Mouse (Mus musculus) midbrain, embryonic 16.5 days (tissue): Measurements from ENCODE around the gene Ahdc1. TPM values are rescaled to one million over a fixed set of nuclear protein-coding genes. Genes with fewer than 3 reads are reported as not detected.
A peak's percentile ranks its signal among the peaks of the same experiment; 100 is the strongest.

Experiments used
- ATAC-seq: fragments of 200-750 bp; cut with Nextera tagmentation; 2 replicates; pipeline ENCODE4 v1.8.0; 2017; ENCODE audit warnings: moderate TSS enrichment
- H3K27ac ChIP-seq: fragments of 300-500 bp; sonication (generic); 2 replicates; pipeline ENCODE4 v1.5.1; 2014; ENCODE audit warnings: mild to moderate bottlenecking, low read length, mixed read lengths
- H3K27me3 ChIP-seq: fragments of 300-500 bp; sonication (generic); 2 replicates; pipeline ENCODE4 v1.6.1; 2014; ENCODE audit warnings: low read depth, low read length, mixed read lengths; ENCODE audit not compliant: control insufficient read depth, insufficient read depth
- H3K36me3 ChIP-seq: fragments of 300-500 bp; sonication (generic); 2 replicates; pipeline ENCODE4 v1.6.1; 2014; ENCODE audit warnings: mild to moderate bottlenecking, low read length, moderate library complexity, mixed read lengths; ENCODE audit not compliant: control insufficient read depth, insufficient read depth
- H3K4me1 ChIP-seq: fragments of 300-500 bp; sonication (generic); 2 replicates; pipeline ENCODE4 v1.6.1; 2014; ENCODE audit warnings: mild to moderate bottlenecking, low read length, mixed read lengths; ENCODE audit not compliant: control insufficient read depth, insufficient read depth
- H3K4me2 ChIP-seq: fragments of 300-500 bp; sonication (generic); 2 replicates; pipeline ENCODE4 v1.6.1; 2014; ENCODE audit warnings: mild to moderate bottlenecking, low read length, mixed read lengths
- H3K4me3 ChIP-seq: fragments of 300-500 bp; sonication (generic); 2 replicates; pipeline ENCODE4 v1.5.1; 2014; ENCODE audit warnings: low read depth, mild to moderate bottlenecking, low read length, moderate library complexity, mixed read lengths
- H3K9ac ChIP-seq: fragments of 300-500 bp; sonication (generic); 2 replicates; pipeline ENCODE4 v1.6.1; 2014; ENCODE audit warnings: low read depth, low read length, mixed read lengths
- H3K9me3 ChIP-seq: fragments of 300-500 bp; sonication (generic); replicated peaks from 2 replicates; pipeline ENCODE4 v1.6.1; 2014; ENCODE audit warnings: mild to moderate bottlenecking, low read length, mixed read lengths; ENCODE audit not compliant: control insufficient read depth, poor library complexity, severe bottlenecking
- WGBS: fragments of 180-500 bp; shearing (Covaris S2); extraction: QIAGEN DNeasy Blood & Tissue Kit; methylation state at CpG from one replicate; pipeline ENCODE4 v1.1.7; 2014; 5-methylcytosine and 5-hydroxymethylcytosine counted together
- polyA plus RNA-seq: library from polyadenylated mRNA; unstranded; fragments of >200 nt; fragmentation: Nextera tagmentation; extraction: Ambion mirVana; gene quantifications from 2 replicates; pipeline ENCODE4 v1.2.1, GENCODE M21; 2015

The Ahdc1 gene
- polyA plus RNA-seq, 1 experiment from 2014 or later, result 11.2 TPM

DNA sequence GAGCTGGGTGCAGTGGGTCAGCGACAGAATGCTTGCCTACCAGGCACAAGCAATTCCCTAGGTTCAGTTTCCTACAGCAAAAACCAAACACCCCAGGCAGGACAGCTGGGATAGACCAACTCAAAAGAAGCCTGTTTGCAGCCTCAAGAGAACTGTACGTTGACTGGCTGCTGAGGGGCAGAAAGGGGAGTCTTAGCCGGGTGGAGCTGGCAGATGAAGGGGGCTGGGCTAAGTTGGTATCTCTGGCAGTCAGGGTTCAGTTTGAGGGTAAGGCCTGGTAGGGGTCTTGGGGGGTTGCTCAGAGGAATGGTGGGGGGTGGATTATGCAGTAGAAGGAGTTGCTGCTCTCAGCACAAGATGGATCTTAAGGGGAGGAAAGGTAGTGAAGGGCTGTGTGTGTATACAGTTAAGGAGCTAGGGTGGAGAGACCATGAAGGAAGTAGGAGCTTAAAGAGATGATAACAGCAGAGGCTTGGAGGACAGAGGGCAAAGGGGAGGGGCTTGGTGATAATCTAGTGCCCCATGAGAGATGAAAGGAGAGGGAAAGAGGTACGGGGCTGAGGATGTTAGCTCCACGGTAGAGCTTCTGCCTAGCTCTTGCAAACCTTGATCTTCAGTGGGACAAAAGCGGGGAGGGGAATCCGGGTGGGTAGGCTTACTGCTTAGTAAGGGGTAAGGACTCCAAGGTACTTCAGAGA, 68.5 kb downstream of the Ahdc1 start:
- ATAC-seq, result no peak
- Histone ChIP-seq H3K27ac (no peak overlapping the region), H3K4me2 (no peak overlapping the region), H3K36me3 (no peaks in the 10 kb centered on the region; the same call in 1 of the 2 replicates), H3K4me3 (no peak overlapping the region), H3K4me1 (peaks cover 22% of the 10 kb centered on the region), H3K9me3 (no peaks in the 10 kb centered on the region), H3K9ac (no peak overlapping the region), H3K27me3 (no peaks in the 10 kb centered on the region)
- WGBS, result 43% methylated on average over 7 of the region's 7 CpGs

DNA sequence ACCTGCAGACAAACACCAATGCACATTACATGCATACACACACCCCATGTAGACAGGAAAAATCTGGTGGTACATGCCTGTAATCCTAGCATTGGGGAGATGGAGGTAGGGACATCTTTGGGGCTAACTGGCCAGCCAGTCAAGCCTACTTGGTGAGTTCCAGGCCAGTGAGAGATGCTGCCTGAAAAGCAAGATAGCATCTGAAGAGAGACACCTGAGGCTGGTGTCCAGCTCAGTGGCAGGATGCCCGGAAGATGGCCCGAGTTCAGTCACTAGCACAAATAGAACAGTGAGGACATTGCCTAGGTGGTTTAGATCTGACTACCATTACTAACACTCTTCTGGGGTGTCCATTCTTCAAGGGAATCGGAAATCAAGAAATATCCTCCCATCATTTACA, 69.8 kb downstream of the Ahdc1 start:
- Histone ChIP-seq H3K27ac (no peak overlapping the region), H3K9ac (no peak overlapping the region), H3K4me1 (peaks cover 24% of the 10 kb centered on the region), H3K4me3 (no peak overlapping the region), H3K36me3 (no peaks in the 10 kb centered on the region; the same call in 1 of the 2 replicates), H3K9me3 (no peaks in the 10 kb centered on the region), H3K4me2 (no peak overlapping the region), H3K27me3 (no peaks in the 10 kb centered on the region)
- no peak for ATAC-seq
- WGBS, result 99% methylated on average over 3 of the region's 3 CpGs

DNA sequence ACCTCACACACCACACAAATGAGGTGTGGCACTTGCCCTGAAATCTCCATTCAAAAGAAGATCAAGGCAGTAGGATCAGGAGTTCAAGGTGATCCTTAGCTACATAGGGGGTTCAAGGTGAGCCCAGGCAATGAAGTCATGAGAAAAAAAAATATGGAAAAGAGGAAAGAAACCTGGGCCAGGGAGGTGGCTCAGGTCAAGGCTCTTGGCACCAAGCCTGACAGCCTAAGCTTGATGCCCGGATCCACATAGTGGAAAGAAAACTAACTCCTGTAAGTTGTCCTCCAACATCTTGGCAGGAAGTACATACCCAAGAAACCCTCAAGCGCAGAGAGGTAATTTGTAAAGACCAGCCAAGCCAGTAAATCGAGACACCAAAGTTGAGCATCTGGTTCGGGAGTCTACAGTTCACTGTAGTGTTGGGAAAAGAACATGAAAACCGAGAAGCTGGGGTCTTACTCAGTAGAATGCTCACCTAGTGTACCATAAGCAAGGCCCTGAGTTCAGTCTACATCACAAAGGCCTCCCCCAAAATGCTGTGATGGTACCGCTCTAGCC, 71.2 kb downstream of the Ahdc1 start:
- H3K27ac ChIP-seq, result no peak overlapping the region
- H3K4me3 ChIP-seq, result no peak overlapping the region
- no peak overlapping the region for H3K4me2 ChIP-seq
- H3K36me3 ChIP-seq, result no peaks in the 10 kb centered on the region; the same call in 1 of the 2 replicates
- 93% methylated on average over 6 of the region's 6 CpGs for WGBS
- no peaks in the 10 kb centered on the region for H3K27me3 ChIP-seq
- H3K4me1 ChIP-seq, result peaks cover 35% of the 10 kb centered on the region
- H3K9me3 ChIP-seq, result no peaks in the 10 kb centered on the region
- no peak for ATAC-seq
- no peak overlapping the region for H3K9ac ChIP-seq

DNA sequence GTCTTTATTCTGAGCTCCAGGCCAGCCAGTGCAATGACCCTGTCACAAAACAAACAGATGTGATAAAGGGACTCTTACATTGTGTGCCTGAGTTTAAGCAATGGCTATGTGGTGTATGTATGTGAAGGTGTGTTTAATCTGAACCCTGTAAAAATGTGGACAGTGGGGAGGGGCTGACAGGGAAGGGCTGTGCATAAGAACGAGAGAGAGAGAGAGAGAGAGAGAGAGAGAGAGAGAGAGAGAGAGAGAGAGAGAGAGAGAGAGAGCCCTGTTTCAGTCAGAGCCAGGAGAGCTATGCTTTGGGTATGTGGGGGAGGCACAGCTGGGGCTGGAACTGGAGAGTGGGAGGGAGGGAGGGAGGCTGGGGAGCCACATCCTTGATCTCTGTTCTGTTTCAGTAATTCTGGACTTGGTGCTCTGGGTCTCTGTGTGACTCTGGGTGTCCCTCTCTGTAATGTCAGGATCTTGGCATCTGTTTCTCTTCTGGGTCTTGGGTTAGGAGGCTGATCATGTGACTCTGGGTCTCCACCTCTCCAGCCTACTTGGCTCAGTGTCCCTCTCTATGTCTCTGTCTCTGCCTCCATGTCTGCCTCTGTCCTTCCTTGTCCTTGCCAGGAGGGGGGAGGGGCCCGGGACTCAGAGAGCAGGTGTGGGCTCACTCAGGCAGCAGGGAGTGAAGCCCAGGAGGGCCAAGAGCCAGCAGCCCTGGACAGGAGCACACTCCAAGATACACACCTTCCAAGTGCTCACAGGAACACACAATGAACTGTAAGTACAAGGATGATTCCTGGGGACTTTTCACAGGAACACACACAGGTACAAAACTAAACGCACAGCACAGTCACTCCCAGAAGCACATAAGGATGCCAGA, 73.2 kb downstream of the Ahdc1 start:
- peak overlapping the region; percentile 68; the same call in 1 of the 2 replicates for H3K9ac ChIP-seq
- no peaks in the 10 kb centered on the region for H3K27me3 ChIP-seq
- H3K9me3 ChIP-seq, result no peaks in the 10 kb centered on the region
- H3K4me2 ChIP-seq, result peak overlapping the region; percentile 73
- H3K4me1 ChIP-seq, result peaks cover 38% of the 10 kb centered on the region
- H3K36me3 ChIP-seq, result no peaks in the 10 kb centered on the region
- H3K4me3 ChIP-seq, result no peak overlapping the region
- 7% methylated on average over 2 of the region's 3 CpGs for WGBS
- peak; percentile 23 for ATAC-seq
- H3K27ac ChIP-seq, result peak overlapping the region; percentile 88

DNA sequence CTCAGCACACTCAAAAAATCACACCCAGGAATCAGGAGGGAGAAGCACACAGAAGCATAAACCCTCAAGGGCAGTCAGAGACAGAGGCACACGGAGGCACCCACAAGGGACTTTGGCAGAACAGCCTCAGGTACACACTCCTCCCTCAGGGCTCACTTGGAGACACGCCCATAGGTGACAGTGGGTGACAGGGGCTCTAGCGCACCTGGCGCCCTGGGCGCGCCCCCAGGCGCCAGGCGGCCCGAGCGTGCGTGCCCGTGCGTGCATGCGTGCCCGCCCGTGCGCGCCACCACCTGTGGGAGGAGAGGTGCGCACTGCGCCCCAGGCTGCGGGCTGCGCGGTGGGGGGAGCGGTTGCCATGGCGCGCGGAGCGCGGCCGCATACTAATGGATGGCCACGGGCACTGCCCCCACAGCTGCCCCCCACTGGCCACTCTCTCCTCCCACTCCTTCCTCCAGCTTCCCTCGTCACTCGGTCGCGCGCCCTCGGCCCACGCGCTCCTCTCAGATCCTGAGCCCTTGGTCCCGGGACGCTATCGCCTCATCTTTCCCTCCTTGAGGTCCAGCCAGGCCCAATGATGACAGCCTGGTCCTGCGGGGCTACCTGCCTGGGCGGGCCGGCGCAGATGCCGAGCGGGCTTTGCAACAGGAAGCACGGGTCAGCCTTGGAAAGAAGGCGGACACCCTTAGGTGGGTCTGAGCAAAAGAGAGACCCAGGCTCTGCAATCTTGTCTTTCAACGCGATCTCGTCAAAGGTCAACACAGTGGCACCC, 74.1 kb downstream of the Ahdc1 start:
- Histone ChIP-seq H3K9ac (peak overlapping the region; percentile 68), H3K27me3 (no peaks in the 10 kb centered on the region), H3K9me3 (no peaks in the 10 kb centered on the region), H3K4me2 (peak overlapping the region; percentile 73), H3K36me3 (no peaks in the 10 kb centered on the region), H3K4me1 (peaks cover 43% of the 10 kb centered on the region), H3K27ac (peak overlapping the region; percentile 88), H3K4me3 (peak overlapping the region; percentile 36)
- WGBS, result under 1% methylated on average over 50 of the region's 53 CpGs
- peak; percentile 67 for ATAC-seq

DNA sequence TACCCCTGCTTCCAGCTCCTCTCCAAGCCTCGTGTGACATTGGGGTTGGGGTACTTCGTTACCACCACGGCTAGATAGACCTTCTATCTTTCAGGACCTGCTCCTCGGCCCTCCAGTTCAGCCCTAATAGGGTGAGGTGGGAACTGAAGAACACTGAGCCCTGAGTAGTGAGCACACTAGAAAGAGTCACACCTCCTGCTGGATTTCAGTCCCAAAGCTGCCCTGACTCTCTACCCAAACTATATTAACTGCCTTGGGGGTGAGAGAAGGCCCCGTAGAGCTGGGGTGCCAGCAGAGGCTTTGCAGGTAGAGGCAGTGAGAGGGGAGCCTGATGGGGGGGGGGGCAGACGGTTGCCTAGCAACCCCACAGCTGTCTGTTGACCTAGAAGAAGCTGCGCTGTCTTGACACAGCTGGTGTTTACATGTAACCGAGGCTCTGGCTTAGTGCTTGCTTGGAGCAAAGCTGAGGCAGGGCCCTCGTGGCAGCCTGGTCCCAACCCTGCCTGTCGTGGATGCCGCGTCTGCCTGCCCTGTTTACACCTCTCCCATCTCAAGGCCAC, 74.8 kb downstream of the Ahdc1 start:
- H3K36me3 ChIP-seq, result no peaks in the 10 kb centered on the region
- H3K4me3 ChIP-seq, result peak overlapping the region; percentile 36
- peaks cover 50% of the 10 kb centered on the region for H3K4me1 ChIP-seq
- 5% methylated on average over 12 of the region's 12 CpGs for WGBS
- no peaks in the 10 kb centered on the region for H3K27me3 ChIP-seq
- ATAC-seq, result peak; percentile 19
- no peaks in the 10 kb centered on the region for H3K9me3 ChIP-seq
- peak overlapping the region; percentile 68 for H3K9ac ChIP-seq
- H3K27ac ChIP-seq, result peak overlapping the region; percentile 88
- H3K4me2 ChIP-seq, result peak overlapping the region; percentile 73

DNA sequence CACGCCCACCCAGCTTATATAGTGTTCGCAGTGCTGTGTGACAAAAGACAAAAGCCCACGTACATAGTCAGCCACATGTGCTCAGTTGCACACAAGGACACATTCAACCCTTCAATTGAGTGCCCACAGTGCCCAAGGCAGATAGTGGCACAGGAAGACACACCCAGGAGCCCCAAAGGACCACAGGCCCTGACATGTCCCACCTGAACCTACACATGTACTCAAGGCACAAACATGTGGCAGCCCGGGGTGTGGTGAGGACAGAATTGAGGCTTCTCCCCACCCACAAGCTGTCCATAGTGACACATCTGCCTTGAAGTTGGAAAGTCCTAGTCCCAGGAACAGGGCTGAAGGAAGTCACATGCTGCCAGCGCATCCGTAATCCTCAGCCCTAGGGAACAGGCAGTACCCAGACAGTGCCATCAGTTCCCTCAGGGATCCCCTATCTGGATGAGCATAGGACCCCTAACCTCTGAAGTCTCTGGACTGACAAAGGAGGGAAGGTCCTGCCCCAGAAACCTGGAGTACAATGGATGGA, 76.2 kb downstream of the Ahdc1 start:
- no peak for ATAC-seq
- no peak overlapping the region for H3K4me3 ChIP-seq
- H3K36me3 ChIP-seq, result no peaks in the 10 kb centered on the region
- H3K4me1 ChIP-seq, result peaks cover 58% of the 10 kb centered on the region
- no peaks in the 10 kb centered on the region for H3K27me3 ChIP-seq
- H3K9me3 ChIP-seq, result no peaks in the 10 kb centered on the region
- H3K27ac ChIP-seq, result peak overlapping the region; percentile 88
- H3K9ac ChIP-seq, result no peak overlapping the region
- 82% methylated on average over 6 of the region's 6 CpGs for WGBS
- no peak overlapping the region for H3K4me2 ChIP-seq

DNA sequence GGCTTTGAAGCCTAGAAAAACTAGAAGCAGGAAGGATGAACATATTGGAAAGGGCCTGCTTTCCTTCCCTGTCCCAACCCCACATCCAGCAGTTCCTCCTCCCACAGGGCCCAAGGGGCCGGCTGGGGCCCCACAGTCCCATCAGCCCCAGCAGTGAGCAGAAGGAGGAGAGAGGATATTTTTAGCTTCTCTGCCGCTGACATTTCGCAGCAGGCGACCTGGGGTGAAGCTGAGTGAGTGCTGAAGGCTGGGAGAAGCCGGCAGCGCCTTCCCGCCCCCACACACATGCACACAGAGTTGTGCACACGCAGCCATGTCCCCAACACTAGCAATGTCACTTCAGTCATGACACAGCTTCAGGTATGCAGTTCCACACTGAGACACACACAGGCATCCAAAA, 76.8 kb downstream of the Ahdc1 start:
- no peak for ATAC-seq
- H3K36me3 ChIP-seq, result no peaks in the 10 kb centered on the region
- no peak overlapping the region; the same call in 1 of the 2 replicates for H3K27ac ChIP-seq
- H3K4me1 ChIP-seq, result peaks cover 63% of the 10 kb centered on the region
- 42% methylated on average over 8 of the region's 8 CpGs for WGBS
- H3K27me3 ChIP-seq, result no peaks in the 10 kb centered on the region
- H3K9me3 ChIP-seq, result no peaks in the 10 kb centered on the region
- H3K4me2 ChIP-seq, result no peak overlapping the region
- no peak overlapping the region for H3K4me3 ChIP-seq
- H3K9ac ChIP-seq, result no peak overlapping the region
